Mouse (Mus musculus) forebrain, embryonic 10.5 days (tissue): ENCODE results near the gene Kcne3. TPM values are rescaled to one million over a fixed set of nuclear protein-coding genes. Genes with fewer than 3 reads are reported as not detected.

Experiments
- DNase-seq: peaks from one replicate; pipeline ENCODE4 v3.0.0-alpha.2; 2017; ENCODE audit warnings: low spot score; ENCODE audit errors: extremely low spot score
- H3K27ac ChIP-seq: fragments of 300-500 bp; sonication (generic); 2 replicates; pipeline ENCODE4 v1.5.1; 2016; ENCODE audit warnings: mild to moderate bottlenecking
- H3K27me3 ChIP-seq: fragments of 300-500 bp; sonication (generic); 2 replicates; pipeline ENCODE4 v1.6.1; 2016; ENCODE audit warnings: mild to moderate bottlenecking; ENCODE audit not compliant: poor library complexity, severe bottlenecking
- H3K36me3 ChIP-seq: fragments of 300-500 bp; sonication (generic); replicated peaks from 2 replicates; pipeline ENCODE4 v1.6.1; 2016; ENCODE audit warnings: mild to moderate bottlenecking, moderate library complexity
- H3K4me1 ChIP-seq: fragments of 300-500 bp; sonication (generic); 2 replicates; pipeline ENCODE4 v1.6.1; 2016
- H3K4me3 ChIP-seq: fragments of 300-500 bp; sonication (generic); 2 replicates; pipeline ENCODE4 v1.5.1; 2016; ENCODE audit warnings: mild to moderate bottlenecking, moderate library complexity
- H3K9me3 ChIP-seq: fragments of 300-500 bp; sonication (generic); 2 replicates; pipeline ENCODE4 v1.6.1; 2016; ENCODE audit warnings: mild to moderate bottlenecking, moderate library complexity
- WGBS: fragments of 180-500 bp; shearing (Covaris S2); methylation state at CpG from one replicate; pipeline ENCODE4 v1.1.7; 2016; 5-methylcytosine and 5-hydroxymethylcytosine counted together
- polyA plus RNA-seq: library from polyadenylated mRNA; unstranded; fragments of >200 nt; fragmentation: Nextera tagmentation; extraction: Ambion mirVana; gene quantifications from 2 replicates; pipeline ENCODE4 v1.2.1, GENCODE M21; 2016

Gene Kcne3
- 6.5 and 10.0 TPM in 2 replicates for polyA plus RNA-seq

DNA sequence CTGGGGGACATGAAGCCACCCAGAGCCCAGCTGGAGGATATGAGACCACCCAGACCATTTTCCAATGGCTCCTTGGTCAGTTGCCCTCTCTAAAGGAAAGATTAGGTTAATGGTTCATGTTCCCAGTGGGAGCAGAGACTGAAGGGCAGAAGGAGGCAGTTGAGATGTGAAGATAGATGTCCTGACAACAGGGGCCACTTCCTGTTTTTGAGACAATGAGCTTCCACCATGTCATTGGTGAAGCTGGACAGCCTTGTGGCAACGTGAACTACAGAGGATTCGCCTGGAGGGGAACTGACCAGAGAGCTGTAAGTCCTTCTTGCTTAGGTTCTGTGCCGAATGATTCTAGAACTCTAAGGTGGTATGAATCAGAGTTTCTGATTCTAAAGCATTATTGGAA, at the start of gene Kcne3:
Gene Kcne3, plus strand, starts transcription at position 234 of the 400 bp plus-strand sequence.
- DNase-seq: no peak
- WGBS: 74% methylated on average over 3 of the region's 3 CpGs
- peaks cover 55% of the 10 kb centered on the region for H3K27me3 ChIP-seq

DNA sequence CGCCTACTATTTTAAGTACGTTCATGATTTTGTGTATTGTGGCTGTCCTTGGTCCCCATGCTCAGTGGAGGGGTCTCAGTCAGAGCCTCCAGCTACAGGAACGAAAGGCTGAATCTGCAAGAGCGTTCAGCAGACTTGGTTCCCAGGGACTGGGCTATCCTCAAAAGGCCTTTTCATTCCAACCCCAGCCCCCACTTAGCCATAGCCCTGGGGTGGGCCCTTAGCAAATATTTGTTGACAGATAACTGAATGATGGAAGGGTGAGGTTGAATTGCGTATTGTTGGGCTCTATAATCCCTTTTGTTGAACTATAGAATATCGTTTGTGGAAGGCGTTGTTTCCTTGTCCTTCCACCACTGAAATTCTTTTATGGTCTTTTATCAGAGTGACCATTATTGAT, 49.8 kb upstream of the Kcne3 start:
- peaks cover 27% of the 10 kb centered on the region for H3K4me1 ChIP-seq
- no peak overlapping the region for H3K4me3 ChIP-seq
- H3K9me3 ChIP-seq: peaks cover 7% of the 10 kb centered on the region; the same call in 1 of the 2 replicates
- WGBS: 83% methylated on average over 7 of the region's 7 CpGs
- no peak for DNase-seq
- no peaks in the 10 kb centered on the region for H3K27me3 ChIP-seq
- no peaks in the 10 kb centered on the region for H3K36me3 ChIP-seq
- no peak overlapping the region for H3K27ac ChIP-seq

More for the DNA sequence above, at the start of gene Kcne3:
- H3K9me3 ChIP-seq: no peaks in the 10 kb centered on the region
- H3K4me1 ChIP-seq: peaks cover 20% of the 10 kb centered on the region
- no peaks in the 10 kb centered on the region for H3K36me3 ChIP-seq
- H3K27ac ChIP-seq: no peak within 1 kb of the TSS
- no peak within 1 kb of the TSS for H3K4me3 ChIP-seq

GRCm38 (mm10) chr7:100128262-100129041, 47.9 kb upstream of the Kcne3 start:
- WGBS: 86% methylated on average over 7 of the region's 7 CpGs
- Histone ChIP-seq H3K36me3 (no peaks in the 10 kb centered on the region), H3K27ac (no peak overlapping the region), H3K4me3 (no peak overlapping the region), H3K27me3 (no peaks in the 10 kb centered on the region), H3K4me1 (peaks cover 17% of the 10 kb centered on the region), H3K9me3 (peaks cover 7% of the 10 kb centered on the region; the same call in 1 of the 2 replicates)
- no peak for DNase-seq

DNA sequence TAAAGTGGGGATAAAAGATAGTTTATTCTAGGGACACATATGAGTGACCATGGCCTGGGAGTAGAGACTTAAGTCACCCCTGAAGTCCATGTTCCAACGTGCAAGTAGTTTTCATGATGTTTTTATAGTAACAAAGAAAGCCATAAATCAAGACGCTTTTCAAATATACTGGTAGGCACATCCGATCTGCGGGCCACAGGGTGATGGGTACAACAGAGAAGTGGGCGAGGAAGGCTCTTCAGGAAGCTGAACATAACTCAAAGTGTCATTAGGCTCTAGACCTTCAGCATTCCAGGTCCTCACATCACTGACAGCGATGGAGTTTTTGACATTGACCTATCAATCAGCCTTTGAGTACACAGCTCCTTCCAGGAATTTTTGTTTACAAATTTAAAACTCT, 45.7 kb upstream of the Kcne3 start:
- no peak overlapping the region for H3K4me3 ChIP-seq
- DNase-seq: no peak
- H3K4me1 ChIP-seq: peaks cover 14% of the 10 kb centered on the region
- H3K27ac ChIP-seq: no peak overlapping the region
- H3K36me3 ChIP-seq: no peaks in the 10 kb centered on the region
- peaks cover 3% of the 10 kb centered on the region; the same call in 1 of the 2 replicates for H3K9me3 ChIP-seq
- 88% methylated on average over 6 of the region's 6 CpGs for WGBS
- H3K27me3 ChIP-seq: no peaks in the 10 kb centered on the region

DNA sequence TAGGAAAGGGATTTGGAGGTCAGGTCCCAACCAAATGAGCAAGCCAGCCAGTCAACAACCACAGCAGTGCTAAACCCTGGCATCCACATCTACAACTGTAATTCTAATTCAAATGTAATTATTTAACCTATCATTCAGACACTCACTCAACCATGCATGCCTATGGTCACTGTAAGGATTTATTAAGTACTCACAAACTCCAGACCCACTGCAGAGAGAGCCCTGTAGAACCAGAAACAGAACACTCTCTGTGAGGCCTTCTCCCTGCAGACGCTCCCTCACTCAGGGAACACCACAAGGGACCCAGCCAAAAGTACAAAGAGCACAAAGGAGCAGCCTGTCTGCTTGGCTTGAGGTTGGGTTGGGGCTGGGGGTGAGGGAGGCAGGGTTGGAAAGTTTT, 43.9 kb upstream of the Kcne3 start:
- Histone ChIP-seq H3K27ac (no peak overlapping the region), H3K27me3 (no peaks in the 10 kb centered on the region), H3K4me3 (no peak overlapping the region), H3K4me1 (peaks cover 19% of the 10 kb centered on the region), H3K36me3 (no peaks in the 10 kb centered on the region), H3K9me3 (no peaks in the 10 kb centered on the region)
- WGBS: 89% methylated on average over 1 of the region's 1 CpGs
- no peak for DNase-seq

DNA sequence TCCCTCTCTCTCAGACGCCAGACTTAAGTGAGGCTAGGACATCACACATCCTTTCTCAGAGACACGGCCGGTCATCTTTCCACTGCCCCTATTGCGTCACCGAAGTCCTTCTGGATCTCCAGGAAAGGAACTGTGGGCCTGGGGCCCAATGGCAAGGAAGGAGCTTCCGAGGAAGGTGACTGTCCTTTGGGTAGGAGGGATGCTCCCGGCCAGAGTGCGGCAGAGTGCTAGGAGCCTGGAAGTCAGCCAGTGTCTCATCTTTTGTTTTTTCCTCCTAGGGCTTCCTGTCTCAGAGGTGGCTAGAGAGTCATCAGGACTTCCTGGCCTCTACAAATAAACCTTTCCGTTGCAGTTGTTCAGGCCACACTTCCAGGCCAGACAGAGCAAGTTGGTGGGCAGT, 39.3 kb upstream of the Kcne3 start:
- peaks cover 7% of the 10 kb centered on the region; the same call in 1 of the 2 replicates for H3K4me1 ChIP-seq
- no peak overlapping the region for H3K4me3 ChIP-seq
- no peak for DNase-seq
- WGBS: 84% methylated on average over 9 of the region's 9 CpGs
- no peak overlapping the region for H3K27ac ChIP-seq
- H3K27me3 ChIP-seq: no peaks in the 10 kb centered on the region
- H3K9me3 ChIP-seq: no peaks in the 10 kb centered on the region
- no peaks in the 10 kb centered on the region for H3K36me3 ChIP-seq

GRCm38 (mm10) chr7:100138075-100138474, 38.2 kb upstream of the Kcne3 start:
- Histone ChIP-seq H3K36me3 (no peaks in the 10 kb centered on the region), H3K4me1 (peaks cover 7% of the 10 kb centered on the region; the same call in 1 of the 2 replicates), H3K9me3 (peaks cover 5% of the 10 kb centered on the region; the same call in 1 of the 2 replicates), H3K27me3 (no peaks in the 10 kb centered on the region), H3K27ac (no peak overlapping the region), H3K4me3 (no peak overlapping the region)
- no peak for DNase-seq
- 95% methylated on average over 4 of the region's 4 CpGs for WGBS

GRCm38 (mm10) chr7:100140591-100140990, 35.7 kb upstream of the Kcne3 start:
- 83% methylated on average over 1 of the region's 1 CpGs for WGBS
- DNase-seq: no peak
- Histone ChIP-seq H3K36me3 (no peaks in the 10 kb centered on the region), H3K4me1 (peaks cover 6% of the 10 kb centered on the region; the same call in 1 of the 2 replicates), H3K27ac (no peak overlapping the region), H3K27me3 (no peaks in the 10 kb centered on the region), H3K4me3 (no peak overlapping the region), H3K9me3 (peaks cover 5% of the 10 kb centered on the region; the same call in 1 of the 2 replicates)

GRCm38 (mm10) chr7:100148586-100148985, 27.7 kb upstream of the Kcne3 start:
- Histone ChIP-seq H3K36me3 (no peaks in the 10 kb centered on the region), H3K4me1 (peaks cover 4% of the 10 kb centered on the region; the same call in 1 of the 2 replicates), H3K27me3 (no peaks in the 10 kb centered on the region), H3K4me3 (no peak overlapping the region), H3K9me3 (no peaks in the 10 kb centered on the region), H3K27ac (no peak overlapping the region)
- no peak for DNase-seq
- WGBS: 94% methylated on average over 4 of the region's 4 CpGs

DNA sequence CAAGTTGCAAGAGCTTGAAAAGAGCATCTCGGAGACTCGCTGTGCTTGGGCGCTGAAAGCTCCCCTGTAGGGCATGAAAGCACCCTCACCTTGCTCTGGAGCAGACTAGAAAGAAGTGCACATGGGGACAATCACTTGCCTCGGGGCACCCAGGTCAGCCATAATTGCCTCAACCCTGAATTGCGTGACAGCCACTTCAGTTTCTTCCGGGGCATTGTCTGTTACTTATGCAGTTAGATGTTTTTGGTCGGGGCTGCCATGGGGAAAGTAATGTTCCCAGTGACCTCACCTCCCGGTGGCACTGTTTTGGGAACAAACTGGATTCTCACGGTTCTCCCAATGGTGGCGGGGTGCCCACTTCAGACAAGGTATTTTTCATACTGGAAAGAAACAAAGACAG, 26.2 kb upstream of the Kcne3 start:
- H3K4me1 ChIP-seq: peaks cover 4% of the 10 kb centered on the region; the same call in 1 of the 2 replicates
- no peak for DNase-seq
- H3K9me3 ChIP-seq: no peaks in the 10 kb centered on the region
- no peaks in the 10 kb centered on the region for H3K36me3 ChIP-seq
- H3K27ac ChIP-seq: no peak overlapping the region
- WGBS: 62% methylated on average over 10 of the region's 10 CpGs
- H3K27me3 ChIP-seq: no peaks in the 10 kb centered on the region
- H3K4me3 ChIP-seq: no peak overlapping the region

DNA sequence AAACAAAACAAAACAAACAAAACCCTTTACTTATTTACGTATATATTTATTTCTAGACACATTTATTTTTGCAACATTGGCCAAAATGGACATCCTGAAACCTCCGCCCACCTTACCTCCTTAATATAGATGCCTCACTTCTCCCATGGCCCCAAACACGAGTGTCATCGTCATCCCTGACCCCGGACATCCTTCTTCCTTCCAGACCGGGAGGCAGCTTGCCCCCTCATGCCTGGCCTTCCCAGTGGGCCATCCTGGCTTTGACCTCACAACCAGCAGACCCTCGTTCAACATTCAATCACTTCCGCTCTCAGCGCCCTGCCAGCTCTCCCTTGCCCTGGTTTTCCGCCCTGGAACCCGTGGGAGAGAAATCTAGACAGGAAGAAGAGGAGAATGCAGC, 25.7 kb upstream of the Kcne3 start:
- 87% methylated on average over 11 of the region's 11 CpGs for WGBS
- H3K27ac ChIP-seq: no peak overlapping the region
- H3K36me3 ChIP-seq: no peaks in the 10 kb centered on the region
- H3K4me1 ChIP-seq: peaks cover 4% of the 10 kb centered on the region; the same call in 1 of the 2 replicates
- H3K27me3 ChIP-seq: no peaks in the 10 kb centered on the region
- H3K9me3 ChIP-seq: no peaks in the 10 kb centered on the region
- DNase-seq: no peak
- no peak overlapping the region for H3K4me3 ChIP-seq

GRCm38 (mm10) chr7:100157669-100158068, 18.6 kb upstream of the Kcne3 start:
- Histone ChIP-seq H3K9me3 (no peaks in the 10 kb centered on the region), H3K27me3 (peaks cover 18% of the 10 kb centered on the region), H3K4me3 (no peak overlapping the region), H3K4me1 (peaks cover 17% of the 10 kb centered on the region), H3K27ac (no peak overlapping the region), H3K36me3 (peaks cover 4% of the 10 kb centered on the region; the same call in 1 of the 2 replicates)
- 82% methylated on average over 4 of the region's 4 CpGs for WGBS
- DNase-seq: no peak

DNA sequence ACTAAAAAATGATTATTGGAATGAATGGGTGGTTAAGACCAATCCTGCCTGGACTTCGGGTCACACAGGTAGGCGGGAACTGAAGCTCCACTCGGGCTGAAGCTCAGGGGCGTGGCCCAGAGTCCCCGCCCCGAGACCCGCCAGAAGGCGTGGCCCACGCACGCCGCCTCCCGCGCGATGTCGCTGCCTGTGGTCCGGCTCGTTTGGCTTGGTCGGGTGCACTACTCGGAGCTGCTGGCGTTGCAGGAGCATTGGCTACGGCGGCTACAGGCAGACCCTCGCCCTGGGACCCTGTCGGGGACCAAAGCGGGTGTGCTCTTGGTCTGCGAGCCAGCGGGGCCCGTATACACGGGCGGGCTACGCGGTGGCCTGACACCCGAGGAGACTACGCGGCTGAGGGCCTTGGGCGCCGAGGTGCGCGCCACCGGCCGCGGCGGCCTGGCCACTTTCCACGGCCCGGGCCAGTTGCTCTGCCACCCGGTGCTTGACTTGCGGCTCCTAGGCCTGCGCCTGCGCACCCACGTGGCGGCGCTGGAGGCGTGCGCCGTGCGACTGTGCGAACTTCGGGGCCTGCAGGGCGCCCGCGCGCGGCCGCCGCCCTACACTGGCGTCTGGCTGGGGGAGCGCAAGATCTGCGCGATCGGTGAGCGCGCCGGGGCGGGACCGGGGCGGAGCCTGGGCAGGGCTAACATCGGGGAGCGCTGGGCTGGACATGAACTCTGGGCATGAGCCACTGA, 17.0 kb upstream of the Kcne3 start, which contains the start of gene Lipt2:
Gene Lipt2, plus strand, starts transcription at position 173 of the 737 bp plus-strand sequence.
- Histone ChIP-seq H3K4me3 (peak within 1 kb of the TSS; percentile 73), H3K9me3 (no peaks in the 10 kb centered on the region), H3K27ac (peak within 1 kb of the TSS; percentile 97), H3K36me3 (peaks cover 4% of the 10 kb centered on the region; the same call in 1 of the 2 replicates), H3K27me3 (peaks cover 18% of the 10 kb centered on the region), H3K4me1 (peaks cover 17% of the 10 kb centered on the region)
- peak; percentile 86 for DNase-seq
- WGBS: under 1% methylated on average over 78 of the region's 78 CpGs
